Mouse (Mus musculus) spleen, postnatal 10 days (tissue): ENCODE results near the gene Eogt.

ENCODE experiments used
- DNase-seq, 2 experiments: peaks; one replicate each; pipeline ENCODE4 v3.0.0; 2021 to 2022; ENCODE audit warnings: low spot score in 2 of 2

Eogt gene

DNA sequence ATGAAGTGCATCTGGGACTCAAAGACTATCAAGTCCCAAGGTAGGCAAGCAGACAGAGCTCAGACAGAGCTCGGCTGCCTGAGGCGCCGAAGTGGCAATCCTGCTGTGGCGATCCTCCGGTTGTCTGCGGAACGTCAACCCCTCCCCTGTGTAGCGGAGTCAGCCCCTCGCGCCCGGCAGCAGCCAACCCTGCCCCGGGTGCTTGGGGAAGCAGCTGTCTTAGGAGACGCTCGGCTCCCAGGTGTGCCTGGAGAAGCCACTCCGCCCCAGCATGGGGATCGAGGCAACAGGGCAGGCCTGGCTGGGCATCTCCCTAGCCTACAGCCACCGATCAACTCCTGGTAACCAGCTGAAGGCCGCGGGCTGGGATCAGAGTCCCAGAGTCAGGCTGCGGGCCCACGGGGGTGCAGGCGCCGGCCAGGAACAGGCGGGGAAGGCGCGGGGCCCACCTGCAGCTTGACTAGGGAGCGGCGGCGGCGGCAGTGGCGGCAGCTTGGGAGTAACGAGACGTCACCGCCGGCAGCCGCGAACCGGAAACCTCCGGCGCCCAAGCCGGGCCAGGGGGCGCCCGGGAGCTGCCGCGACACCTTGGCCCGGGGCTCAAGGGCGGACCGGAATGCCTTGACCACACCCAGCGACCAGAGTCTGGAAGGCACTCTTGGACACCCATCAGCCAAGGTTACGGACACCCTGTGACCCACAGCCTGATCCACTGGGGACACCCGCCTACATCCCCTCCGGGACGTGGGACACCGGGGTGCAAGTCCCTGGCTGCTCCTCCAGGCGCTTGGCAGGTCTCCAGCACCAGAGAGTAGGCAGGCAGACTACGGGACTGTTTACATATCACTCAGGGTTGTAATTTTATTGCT lies at the start of gene Eogt:
Gene Eogt, minus strand, starts transcription at position 800 of the 869 bp plus-strand sequence.
- DNase-seq, result peak; percentile 71 to 79

DNA sequence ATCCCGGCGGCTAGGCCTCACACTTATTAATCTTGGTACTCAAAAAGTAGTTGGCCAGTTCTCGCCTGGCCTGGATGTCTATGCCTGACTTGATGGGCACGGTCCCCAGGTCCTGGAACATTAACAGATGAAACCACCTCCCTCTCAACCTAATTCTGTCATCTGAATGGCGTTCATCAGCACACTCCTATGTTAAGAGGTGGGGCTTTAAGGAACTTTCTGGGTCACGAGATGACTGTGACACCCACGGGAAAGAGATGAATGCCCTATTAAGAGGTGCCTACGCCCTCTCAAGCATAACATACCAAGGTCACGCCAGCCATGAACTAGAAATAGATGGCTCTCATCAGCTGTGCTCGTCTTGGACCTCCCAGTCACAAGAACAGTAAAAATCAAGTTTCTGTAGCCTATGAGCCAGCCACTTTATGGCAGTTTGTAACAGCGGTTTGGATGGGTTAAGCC lies 30.4 kb upstream of the Eogt start:
- no peak for DNase-seq

DNA sequence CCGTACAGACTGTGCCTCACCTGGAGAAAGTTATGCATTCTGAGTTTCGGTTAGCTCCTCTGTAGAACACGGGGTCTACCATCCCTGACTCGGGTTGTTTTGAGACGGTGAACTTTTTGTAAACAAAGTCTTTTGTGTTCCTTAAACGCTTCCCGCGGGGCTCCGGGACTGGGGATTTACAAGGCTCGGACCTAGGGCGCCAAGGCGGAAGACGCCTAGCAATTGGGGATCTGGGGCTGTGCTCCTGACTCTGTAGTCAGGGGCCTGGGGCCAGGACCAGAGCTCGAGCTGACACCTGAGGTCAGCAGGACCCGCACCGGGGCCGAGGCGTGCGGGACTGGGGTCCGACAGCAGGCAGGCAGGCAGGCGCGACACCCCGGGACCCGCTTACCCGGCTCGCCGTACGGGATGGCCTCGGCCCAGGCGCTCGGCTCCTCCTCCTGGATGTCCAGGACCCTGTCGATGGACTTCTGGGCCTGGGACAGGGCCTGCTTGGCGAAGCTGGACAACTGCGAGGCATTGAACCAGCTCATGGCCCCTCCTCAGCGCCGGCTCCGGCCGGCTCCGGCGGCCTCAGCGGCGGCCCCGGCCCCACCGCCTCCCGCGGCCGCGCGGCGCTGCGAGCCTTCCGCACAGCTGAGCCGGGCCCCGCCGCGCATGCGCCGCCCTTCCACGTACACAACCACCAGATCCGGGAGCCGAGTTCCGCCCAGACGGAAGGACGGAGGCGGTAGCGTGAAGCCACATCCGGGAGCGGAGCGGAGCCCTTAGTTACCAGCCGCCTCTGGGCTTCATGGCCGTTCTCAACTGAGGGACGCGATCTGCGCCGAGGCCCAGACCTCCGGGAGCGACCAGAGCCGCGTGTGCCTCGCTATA lies 29.7 kb upstream of the Eogt start, which contains the start of gene Tmf1:
Gene Tmf1, minus strand, starts transcription at position 632 of the 876 bp plus-strand sequence.
- peak; percentile 90 to 97 for DNase-seq

DNA sequence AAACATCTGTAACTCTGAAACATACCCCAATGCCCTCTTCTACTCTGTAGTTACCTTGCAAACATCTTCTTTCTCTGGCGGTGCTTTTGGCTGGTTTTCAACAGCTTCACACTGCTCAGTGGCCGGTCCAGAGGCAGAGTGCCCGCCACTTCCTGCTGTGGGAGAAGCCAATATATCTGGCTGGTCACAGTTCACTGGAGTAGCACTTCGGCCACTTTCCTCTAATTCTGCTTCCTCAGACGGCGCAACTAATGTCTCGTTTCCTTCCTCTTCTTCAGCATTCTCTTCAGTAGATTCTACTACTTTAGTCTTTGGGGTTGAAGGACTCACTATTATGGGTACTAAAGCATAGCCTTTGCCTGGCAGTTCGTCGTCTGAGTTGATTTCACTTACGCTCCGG lies 26.7 kb upstream of the Eogt start:
- no peak for DNase-seq

DNA sequence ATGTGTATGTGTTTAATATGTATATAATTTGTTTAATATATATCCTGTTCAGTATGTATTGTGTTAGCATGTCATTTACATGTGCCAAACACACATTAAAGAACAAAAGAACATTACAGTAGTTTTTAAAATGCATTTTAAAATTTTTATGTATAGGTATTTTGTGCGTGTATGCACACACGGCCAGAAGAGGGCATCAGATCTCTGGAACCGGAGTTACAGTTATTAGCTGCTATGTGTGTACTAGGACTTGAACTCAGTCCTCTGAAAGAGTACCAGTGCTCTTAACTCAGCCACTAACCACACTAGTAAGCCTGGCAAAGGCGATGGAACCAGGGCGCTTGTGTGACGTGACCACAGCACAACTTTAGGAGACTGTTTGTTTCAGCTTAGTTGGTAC lies 1.2 kb upstream of the Eogt start:
- no peak for DNase-seq

DNA sequence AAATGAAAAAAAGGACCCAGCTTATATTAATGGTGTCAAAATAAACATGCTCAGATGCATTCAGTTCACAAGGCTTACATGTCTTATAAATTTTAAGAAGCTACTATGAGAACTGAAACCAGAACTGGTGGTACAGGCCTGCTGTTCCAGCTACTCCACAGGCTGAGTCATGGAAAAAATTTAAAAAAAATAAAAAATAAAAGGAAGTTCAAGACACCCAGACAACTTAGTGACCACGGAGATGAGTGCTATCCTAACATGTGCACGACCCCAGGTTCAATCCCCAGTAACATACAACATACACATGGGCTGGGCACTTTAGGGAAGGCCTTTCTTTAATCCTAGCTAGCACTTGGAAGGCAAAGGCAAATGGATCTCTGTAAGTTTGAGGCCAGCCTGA lies 739 bp upstream of the Eogt start:
- DNase-seq, result no peak

DNA sequence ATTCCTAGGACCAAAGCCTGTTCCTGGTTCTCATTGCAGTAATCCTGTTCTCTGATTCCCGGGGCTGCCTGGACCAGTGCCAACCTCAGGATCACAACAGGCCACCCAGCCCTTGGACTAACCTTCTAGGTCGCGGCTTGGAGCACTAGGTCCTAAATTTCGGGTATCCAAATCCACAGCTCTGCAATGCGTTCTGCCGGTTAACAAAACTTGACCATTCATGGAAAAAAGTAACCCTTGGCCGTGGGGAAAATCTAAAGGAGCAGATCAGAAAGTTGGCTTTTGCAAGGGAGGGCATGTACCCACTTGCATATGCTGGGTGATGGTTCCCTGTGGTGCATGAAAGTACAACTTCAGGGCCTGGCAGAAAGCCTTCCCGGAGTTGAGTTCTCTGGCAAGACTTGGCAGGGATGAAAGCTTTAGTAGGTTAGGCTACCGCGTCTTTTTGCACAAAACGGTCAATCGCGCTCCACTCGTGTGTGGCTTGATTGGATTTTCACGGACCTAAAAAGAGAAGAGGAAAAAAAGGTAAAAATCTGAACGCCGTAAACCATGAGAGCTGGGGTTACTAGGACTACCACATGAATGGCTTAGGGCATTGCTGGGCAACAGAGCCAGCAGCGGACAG lies 1.1 kb downstream of the Eogt start:
- DNase-seq, result peak in 1 of 2 experiments; percentile 23

DNA sequence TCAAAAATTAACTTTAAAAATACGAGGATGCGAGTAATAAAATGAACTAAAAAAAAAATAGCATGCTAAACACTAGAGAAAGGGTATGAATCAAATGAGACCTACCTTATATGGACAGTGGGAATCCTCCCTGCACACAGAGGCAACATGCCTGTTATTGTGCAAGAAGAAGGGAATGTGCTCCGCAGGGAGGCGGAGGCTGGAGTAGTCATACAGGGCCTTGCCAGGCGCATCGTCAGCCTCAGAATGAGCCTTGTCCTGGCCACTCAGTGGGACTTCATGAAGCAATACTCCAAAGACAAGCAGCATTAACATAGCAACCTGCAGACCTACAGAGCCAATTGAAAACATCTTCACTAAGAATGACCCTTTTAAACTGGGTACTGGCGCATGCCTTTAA lies 3.8 kb downstream of the Eogt start:
- DNase-seq, result no peak

DNA sequence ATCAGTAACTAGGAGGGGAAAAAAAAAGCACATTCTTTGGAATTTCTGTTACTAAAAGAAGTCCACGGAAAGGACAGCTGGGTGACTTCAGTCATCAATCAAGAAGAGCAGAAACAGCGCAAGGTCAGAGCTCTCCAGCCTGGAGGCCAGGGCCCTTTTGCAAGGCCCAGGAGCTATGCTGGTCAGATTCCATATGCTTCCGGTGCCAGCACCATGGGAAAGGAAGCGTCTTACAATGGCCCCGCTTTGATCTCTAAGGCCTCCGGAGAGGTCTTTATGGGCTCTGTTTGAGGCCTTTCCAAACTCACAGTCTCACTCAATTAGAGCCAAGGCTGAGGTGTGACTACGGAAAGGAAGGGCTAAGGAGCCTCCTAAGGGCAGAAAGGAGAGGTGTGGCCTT lies 4.6 kb downstream of the Eogt start:
- DNase-seq, result no peak

DNA sequence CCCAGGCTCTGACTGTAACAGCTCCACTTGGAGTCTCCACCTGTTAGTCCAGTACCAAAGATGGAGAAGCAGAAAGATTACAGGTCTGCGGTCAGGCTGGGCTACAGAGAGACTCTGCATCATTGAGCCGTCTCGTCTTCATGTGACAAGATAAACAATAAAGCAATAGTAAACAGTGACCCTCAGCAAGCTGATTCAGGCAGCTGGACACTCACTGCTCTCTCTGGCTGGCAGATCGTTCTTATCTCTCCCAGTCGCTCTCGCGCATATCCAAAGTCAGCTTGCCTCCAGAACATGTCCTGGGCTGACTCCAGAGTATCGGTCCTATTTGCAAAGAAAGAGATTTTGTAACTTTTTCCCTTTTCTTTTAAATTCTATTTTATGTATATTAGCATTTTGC lies 6.4 kb downstream of the Eogt start:
- no peak for DNase-seq

DNA sequence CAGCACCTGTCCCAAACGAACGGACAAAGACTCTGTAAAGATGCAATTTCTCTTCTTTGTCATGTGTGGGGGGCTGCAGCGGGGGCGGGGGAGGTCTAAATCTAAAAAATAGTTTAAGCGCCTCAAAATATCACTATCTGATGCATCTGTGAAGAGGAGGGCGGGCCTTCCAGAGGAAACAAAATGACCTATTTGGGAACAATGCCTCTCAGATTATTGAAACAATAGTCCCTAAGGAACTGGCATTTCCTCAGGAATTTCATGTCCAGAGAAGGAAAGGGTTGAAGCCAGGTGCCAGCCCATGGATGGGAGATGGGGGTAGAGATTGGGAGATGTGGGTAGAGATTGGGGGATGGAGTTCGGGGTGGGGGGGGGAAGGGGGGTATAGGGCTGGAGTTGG lies 7.2 kb downstream of the Eogt start:
- DNase-seq, result no peak

DNA sequence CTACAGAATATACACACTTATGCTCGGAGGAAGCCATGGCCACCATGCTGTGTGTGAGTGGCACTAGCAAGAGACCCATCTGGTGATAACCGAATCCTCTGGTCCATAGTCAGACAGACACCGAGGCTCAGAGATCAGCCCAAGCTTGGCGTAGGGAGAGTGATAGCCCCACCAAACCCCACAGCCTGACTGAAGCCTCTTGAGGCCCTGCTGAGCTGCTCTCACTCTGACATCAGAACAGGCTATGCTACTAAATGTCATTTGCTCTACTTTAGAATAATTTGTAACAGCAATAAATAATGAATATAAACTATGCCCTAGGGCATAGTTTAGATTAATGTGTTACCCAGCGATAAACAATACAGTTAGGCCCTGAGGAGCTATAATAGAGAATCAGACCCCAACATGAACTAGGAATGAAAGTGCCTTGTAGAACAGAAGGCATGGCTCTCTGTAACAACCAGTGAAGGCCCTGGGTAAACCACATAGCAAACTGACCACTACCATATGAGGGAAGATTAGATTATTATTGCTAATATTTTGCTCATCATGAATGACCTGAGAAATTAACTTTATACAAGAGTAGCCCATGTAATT lies 16.2 kb downstream of the Eogt start:
- no peak for DNase-seq

DNA sequence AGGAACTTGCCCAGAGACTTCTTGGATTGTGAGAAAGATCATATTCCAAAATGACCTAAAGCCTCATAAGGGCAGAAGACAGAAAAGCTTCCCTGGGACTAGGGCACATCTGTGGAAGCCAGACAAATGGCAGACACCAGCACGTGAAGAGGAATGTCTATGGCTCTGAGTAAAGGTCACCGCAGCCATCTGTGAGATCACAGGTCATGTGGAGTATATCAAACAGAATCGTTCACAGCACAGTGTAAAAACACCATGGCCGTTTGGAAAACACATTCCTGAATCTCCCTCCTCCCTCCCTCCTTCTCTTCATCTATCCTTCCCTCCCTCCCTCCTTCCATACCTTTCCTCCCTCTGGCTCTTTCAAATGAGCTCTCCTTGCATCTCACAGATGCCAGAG lies 17.2 kb downstream of the Eogt start:
- DNase-seq, result no peak

DNA sequence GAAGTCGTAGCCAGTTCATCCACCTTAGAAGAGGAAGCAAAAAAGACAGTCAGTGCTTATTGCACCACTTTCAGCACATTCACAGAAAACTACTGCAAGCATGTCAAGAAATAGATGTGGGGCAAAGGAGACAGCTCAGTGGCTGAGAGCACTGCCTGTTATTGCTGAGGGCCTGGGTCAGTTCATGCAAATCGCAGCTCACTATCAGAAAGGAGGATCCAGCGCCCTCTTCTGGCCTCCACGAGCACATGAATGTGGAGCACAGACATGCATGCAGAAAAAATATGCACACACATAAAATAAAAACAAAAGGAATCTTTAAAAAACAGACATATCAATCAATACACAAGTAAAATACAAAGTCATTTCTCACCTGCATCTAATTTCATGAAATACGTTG lies 18.0 kb downstream of the Eogt start:
- no peak for DNase-seq

DNA sequence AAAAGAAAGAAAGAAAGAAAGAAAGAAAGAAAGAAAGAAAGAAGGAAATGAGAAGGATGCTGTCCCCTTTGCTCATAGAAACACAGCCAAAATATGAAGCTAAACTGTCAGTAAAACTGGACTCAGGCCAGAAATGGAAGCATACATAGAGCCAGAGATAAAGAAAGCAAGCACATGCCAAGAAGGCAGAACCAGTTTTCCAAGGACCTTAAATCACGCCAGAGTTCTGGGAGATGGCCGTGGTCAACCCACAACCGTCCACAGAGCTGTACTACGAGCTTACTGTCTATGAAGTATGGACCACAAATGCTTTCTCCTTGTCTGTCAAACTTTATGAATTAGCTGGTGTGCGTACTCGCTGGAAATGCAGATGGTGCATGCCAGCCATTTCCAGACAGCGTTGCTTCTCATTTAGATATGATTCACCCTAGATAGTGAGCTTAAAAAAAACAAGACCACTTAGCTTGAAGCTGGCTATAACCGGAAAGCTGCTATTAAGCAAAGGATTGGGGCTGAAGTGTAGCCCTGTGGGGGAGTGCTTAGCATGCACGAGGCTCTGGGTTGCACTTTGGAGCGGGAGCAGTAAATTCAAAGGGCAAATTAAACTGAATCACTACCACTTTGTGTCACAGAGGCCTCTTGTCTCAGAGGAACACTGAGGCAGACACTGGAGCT lies 24.5 kb downstream of the Eogt start:
- no peak for DNase-seq

DNA sequence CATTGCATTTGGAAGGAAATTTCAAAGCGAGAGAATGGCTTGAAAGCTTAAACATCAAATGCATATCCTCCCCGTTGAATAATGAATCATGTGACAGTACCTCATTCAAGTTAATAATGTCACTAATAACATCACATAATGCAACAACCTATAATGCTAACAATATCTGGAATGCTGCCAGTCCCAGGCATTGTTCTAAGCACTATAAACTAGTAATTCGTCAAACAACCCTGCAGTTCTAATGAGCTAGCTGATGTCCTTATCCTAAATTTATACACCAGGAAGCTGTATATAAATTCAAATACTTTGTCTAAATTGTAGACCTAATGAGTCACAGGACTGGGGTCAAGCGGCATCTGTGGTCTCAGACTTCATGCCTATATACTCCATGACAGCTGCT lies 28.1 kb downstream of the Eogt start:
- no peak for DNase-seq

DNA sequence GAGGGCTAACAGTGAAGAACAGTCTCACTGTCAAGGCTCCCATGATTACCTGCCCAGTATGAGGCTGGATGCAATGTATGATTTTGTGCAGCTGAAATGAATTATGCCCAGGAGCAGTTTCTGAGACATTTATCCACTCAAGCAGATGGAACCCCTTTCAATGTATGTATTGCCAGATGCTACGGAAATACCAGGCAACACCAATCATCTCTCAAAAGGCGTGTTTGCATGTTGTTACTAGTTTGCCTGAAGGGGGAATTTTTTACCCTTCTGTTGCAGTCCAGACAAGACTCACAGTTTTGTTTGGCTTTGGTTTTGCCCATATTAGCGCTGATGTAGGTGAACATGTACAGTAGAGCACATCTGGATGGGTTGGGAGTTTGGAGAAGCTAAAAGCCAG lies 30.7 kb downstream of the Eogt start:
- no peak for DNase-seq

DNA sequence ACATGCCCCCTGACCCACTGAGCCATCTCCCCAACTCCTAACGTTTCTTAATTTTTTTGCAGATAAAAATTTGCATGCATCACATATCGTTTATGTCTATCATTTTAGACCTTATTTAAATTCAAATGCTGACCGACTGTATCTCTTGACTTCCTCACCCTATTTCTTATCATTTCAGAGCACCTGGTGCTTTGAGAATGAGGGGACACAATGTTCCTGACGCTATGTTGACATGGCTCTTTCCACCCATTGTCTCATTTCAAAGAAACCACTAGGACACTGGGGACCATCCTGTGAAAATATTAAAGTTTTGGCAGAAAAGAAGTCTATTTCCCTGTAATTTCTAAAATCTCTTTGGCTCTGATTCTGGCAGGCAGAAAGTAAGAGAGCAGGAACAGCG lies 32.1 kb downstream of the Eogt start:
- no peak for DNase-seq

DNA sequence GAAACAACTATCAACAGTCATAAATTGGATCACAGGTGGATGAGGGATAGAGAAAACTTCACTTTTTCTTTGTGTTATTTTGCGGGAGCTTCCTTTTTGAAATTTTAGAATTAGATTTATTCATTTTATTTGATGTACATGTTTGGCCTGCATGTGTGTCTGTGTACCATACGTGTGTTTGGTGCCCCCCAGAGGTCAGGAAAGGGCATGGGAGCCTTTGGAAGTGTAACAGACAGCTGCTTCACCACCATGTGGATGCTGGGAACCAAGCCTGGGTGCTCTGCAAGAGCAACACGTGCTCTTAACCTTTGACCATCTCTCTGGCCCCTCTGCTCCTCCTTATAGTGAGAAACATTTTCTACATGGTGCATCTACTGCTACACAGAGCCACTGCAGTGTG lies 34.2 kb downstream of the Eogt start:
- no peak for DNase-seq

DNA sequence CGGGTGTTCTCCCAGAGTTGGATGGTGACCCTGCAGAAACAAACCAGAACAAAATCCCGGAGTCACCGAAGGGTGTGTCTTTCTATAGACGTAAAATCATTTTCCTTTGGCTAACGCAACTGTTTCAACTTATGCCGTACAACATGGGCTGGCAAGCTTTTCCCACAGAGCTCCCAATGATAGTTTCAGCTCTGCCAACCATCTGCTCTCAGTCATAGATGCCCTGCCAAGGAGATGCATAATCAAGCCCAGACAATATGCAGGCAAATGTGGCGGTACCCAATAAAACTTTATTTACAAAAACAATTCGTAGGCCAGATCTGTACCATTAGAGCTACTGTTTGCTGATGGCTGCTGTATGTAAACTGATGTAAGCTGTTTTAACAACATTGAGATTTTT lies 36.8 kb downstream of the Eogt start:
- DNase-seq, result no peak

DNA sequence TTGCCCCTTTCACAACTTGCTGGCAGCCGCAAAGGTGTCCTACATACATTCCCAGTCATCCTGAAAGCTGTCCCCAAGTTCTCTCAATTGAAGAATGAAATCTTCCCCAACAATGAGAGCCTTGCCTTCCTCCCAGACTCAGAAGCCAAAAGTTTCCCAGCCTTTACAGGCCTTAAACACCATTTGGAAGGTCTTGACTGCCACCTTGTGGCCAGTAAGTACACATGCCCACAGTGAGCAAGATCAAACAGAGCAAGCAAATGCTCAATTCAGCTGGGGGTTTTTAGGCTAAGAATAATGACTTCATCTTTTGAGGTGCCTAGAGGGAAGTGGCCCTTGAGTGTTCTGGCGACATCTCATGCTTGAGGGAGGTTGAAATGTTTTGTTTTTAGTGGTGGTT lies 42.2 kb downstream of the Eogt start:
- DNase-seq, result peak in 1 of 2 experiments; percentile 36
